Mouse (Mus musculus) cortical plate, adult 2 months (tissue): ENCODE measurements around the gene Zfp934.
"Not testable (repeated sequence)": the region's sequence is repeated elsewhere in the genome, so short reads cannot be mapped to it uniquely, and the experiment has no call there.

Experiments
- CTCF ChIP-seq: fragments of 200-500 bp; IDR thresholded peaks from 2 replicates; pipeline ENCODE4 v1.5.1; 2011; ENCODE audit warnings: mild to moderate bottlenecking, control low read depth, low read length; ENCODE audit not compliant: insufficient read depth; ENCODE audit errors: extremely low read depth
- POLR2A ChIP-seq: fragments of 200-500 bp; IDR thresholded peaks from 2 replicates; pipeline ENCODE4 v1.6.1; 2011; ENCODE audit warnings: mild to moderate bottlenecking, low read length, control low read depth; ENCODE audit not compliant: insufficient read depth; ENCODE audit errors: extremely low read depth

GRCm38 (mm10) chr13:62561696-62562095 is 9.3 kb downstream of the Zfp934 start:
- not testable (repeated sequence) for TF ChIP-seq CTCF, POLR2A
